Mouse (Mus musculus) left cerebral cortex, postnatal 10 days (tissue): ENCODE data around the gene Ntrk3. TPM values are rescaled to one million over a fixed set of nuclear protein-coding genes. Genes with fewer than 3 reads are reported as not detected.
A peak's percentile ranks its signal among the peaks of the same experiment; 100 is the strongest.

Source experiments
- DNase-seq, 2 experiments: peaks; one replicate each; pipeline ENCODE4 v3.0.0; 2021 to 2022; ENCODE audit warnings: low spot score in 2 of 2, mixed read lengths in 1 of 2; ENCODE audit errors: extremely low spot score in 1 of 2
- intact Hi-C: fragments of 180-260 bp; cut with DNase I; formaldehyde crosslinking; loops from one replicate; pipeline ENCODE4 v1.15.1; 2025
- total RNA-seq, 2 experiments: library from RNA; stranded (reverse); gene quantifications; 2 replicates each; pipeline ENCODE4 v1.2.3; 2021

The Ntrk3 gene
- total RNA-seq, 2 experiments from 2014 or later = 125 to 130 TPM

- no peak for DNase-seq
- intact Hi-C loops = no loop called here
Observed at GRCm38 (mm10) chr7:78724591-78724990, 13.2 kb downstream of the Ntrk3 start.

GRCm38 (mm10) chr7:78722051-78722450, 15.8 kb downstream of the Ntrk3 start:
- DNase-seq = no peak
- intact Hi-C loops = no loop called here

- DNase-seq = no peak
- intact Hi-C loops = no loop called here
Observed at GRCm38 (mm10) chr7:78720989-78721816, 16.6 kb downstream of the Ntrk3 start.

- intact Hi-C loops = no loop called here
- no peak for DNase-seq
Observed at GRCm38 (mm10) chr7:78719795-78720460, 17.9 kb downstream of the Ntrk3 start.

DNA sequence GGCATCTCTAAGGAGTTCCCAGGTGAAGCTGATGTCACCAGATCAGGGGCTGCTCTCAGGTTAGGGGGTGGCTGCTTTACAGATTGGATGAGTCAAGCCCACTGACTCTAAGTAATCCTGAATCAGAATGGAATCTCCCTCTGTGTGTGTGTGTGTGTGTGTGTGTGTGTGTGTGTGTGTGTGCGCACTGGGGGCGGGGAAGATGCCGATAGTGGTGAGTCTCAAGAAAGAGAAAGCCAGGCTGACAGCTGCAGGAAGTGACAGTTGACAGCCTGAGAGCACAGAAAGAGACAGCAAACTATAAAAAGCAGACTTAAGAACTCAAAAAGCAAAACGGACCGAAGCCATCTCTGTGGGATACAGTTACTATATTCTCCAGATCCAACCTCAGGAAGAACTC, 18.7 kb downstream of the Ntrk3 start:
- intact Hi-C loops = no loop called here
- peak; percentile 24 to 27 for DNase-seq

DNA sequence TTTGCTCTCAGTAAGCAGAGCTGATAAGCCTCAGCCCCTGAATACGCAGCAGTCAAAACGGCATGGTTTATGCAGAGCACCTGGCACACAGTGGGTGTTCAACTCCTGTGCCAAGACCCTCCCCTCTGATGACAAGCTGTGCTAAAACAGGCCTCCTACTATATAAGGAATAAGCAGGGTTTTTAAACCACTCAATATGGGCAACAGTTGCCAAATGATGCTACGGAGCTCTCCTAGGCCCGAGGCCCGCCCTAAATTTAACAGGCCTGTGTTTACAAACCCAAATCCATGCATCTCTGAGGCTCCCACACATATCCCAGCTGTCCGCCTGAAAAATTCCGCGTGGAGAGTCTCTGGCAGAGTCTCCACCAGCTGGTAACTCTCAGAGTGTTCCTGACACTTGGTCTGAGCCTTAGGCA, 19.6 kb downstream of the Ntrk3 start:
- intact Hi-C loops = no loop called here
- peak; percentile 39 to 78 for DNase-seq

GRCm38 (mm10) chr7:78707708-78708107, 30.1 kb downstream of the Ntrk3 start:
- DNase-seq = no peak
- intact Hi-C loops = no loop called here

DNA sequence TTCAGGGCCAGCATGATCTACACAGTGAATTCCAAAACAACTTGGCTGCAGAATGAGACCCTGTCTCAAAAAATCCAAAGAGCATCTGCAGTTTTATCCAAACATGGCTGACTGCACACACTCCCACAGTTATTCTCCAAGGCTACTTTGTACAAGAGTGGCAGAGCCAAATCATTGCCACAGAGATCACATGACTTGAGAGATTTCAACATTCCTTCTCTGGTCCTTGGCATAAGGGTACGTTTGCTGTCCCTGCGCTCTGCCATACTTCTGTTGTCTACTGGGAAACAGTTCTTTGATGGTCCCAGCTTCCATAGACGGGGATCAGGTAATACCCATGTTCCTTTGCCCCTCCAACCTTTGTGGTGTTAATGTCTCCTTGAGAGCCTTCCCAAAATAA, 30.7 kb downstream of the Ntrk3 start:
- no peak for DNase-seq
- intact Hi-C loops = no loop called here

DNA sequence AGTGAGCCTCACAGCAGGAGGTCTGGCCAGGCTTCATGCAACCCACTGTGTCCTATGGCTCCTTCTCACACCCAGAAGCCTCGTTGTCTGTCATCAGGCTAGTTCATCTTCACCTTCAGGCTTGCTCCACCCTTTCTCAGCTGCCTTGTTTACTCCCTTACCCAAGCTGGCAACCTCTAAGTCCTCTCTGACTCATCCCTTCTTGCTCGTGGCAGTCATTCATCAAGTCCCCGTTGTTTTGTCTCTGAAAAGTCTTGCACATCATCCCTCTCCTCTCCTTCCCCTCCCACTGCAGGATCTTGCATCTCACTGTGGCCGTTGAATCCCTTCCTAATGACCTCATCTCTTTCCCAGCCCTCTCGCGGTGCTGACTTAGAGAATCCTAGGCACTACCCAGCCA, 35.1 kb downstream of the Ntrk3 start:
- intact Hi-C loops = no loop called here
- DNase-seq = no peak

GRCm38 (mm10) chr7:78695200-78695599, 42.6 kb downstream of the Ntrk3 start:
- no peak for DNase-seq
- intact Hi-C loops = no loop called here

- intact Hi-C loops = no loop called here
- no peak for DNase-seq
Observed at GRCm38 (mm10) chr7:78693148-78693547, 44.7 kb downstream of the Ntrk3 start.

- intact Hi-C loops = no loop called here
- DNase-seq = no peak
Observed at GRCm38 (mm10) chr7:78690956-78691355, 46.9 kb downstream of the Ntrk3 start.

DNA sequence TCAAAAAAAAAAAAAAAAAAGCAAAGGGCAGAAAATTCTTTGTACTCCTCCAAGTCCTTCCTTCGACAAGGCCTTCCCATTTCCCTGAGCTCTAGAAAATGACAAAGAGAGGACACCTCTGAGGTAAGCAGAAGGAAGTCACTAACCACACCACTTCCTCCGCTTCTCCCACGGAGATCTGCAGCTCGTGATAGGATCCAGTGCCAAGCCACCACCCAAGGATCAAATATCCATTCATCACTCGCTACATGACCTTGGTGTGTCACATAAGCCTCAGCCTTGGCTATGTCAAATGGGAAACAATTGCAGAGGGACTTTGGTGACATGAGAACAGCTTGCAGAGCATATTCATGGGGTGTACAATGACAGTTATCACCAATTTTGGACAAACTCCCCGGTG, 52.9 kb downstream of the Ntrk3 start:
- DNase-seq = no peak
- intact Hi-C loops = loop anchor here (10.0 kb wide), 1 partner anchor 60 kb away; no protein-coding TSS in a partner anchor

DNA sequence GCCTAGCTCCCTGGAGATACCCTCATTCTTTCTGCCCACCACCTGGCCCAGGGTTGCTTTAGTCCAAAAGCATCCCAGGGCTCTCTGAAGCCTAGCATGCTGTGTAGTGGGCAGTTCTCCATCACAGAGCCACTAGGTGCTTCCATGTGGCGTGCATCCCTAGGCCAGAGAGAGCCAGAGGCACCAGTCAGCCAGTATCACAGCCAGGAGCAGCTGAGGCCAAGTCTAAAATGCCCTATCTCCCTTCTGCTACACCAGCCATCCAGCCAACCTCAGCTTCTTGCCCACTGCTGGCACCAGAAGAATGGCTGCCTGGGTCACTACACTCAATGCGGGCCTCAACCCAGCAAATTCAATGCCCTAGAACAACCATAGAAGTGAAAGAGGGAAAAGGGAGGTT, 56.9 kb downstream of the Ntrk3 start:
- intact Hi-C loops = loop anchor here (10.0 kb wide), 1 partner anchor 64 kb away; no protein-coding TSS in a partner anchor
- no peak for DNase-seq

DNA sequence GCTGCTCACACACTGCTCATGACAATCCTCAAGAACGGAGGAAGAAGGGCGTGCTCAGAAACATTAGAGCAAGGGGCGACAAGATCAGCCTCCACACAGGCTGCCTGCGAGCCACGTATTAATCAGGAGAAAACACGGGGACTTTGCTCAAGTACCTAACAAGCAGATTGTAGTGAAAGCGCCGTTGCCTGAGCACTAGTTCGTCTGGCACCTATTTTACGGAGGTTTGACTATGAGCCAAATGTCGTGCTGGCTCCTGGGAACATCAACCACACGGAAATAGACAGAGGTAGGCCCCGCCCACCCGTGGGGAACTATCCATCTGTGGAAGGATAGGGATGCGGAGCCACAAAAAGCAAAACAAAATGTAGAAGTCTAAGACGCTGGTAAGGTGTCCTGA, 68.4 kb downstream of the Ntrk3 start:
- intact Hi-C loops = no loop called here
- DNase-seq = no peak

- DNase-seq = no peak
- intact Hi-C loops = no loop called here
Observed at GRCm38 (mm10) chr7:78668916-78669315, 68.9 kb downstream of the Ntrk3 start.

DNA sequence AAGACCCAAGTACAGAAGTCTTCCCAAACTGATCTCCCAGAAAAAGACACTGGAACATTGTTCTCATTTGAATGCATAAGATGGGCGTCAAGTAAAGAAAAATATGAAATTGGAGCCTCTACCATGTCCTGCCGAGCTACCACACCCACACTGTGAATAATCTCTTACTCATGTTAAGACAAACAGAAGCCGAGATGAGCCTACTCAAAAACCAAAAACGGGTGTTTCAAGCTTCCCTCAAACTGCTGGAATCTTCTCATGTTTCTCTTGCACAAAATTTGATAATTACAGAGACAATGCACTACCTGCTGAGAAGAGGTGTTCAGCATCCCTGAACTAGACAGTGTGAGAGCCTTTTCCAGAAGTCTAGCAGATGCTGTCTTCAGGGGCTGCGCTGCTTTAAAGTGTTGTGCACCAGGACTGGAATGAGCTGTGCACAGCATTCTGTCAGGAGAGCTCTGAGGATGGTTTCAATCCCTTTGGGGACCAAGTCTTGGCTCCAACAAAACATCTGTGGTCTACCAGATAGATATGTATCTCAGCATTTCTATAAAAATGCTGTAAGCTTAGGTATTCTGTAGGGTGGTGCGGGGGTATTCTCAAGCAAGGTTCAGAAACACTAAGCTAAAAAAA, 69.7 kb downstream of the Ntrk3 start:
- intact Hi-C loops = no loop called here

DNA sequence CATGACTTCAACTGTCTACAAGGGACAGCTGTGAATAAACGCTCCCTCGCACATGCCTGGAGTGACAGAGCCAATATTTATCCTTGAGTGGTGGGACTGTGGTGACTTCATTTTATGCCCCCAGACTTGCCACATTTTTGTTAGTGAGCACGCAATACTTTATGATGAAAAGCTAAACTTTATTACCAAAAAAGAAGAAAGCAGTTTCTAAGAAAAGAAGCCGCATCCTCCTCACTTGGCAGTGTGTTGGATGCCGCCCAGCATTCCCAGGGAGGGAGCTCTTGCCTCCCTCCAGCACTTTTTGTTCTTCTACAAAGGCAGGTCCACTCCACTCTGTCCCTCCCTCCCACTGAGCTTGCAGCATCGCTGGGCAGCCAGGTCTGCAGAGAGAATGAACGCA, 77.0 kb downstream of the Ntrk3 start:
- intact Hi-C loops = no loop called here
- peak; percentile 23 to 46 for DNase-seq

More for the DNA sequence above, 69.7 kb downstream of the Ntrk3 start:
- DNase-seq = no peak

DNA sequence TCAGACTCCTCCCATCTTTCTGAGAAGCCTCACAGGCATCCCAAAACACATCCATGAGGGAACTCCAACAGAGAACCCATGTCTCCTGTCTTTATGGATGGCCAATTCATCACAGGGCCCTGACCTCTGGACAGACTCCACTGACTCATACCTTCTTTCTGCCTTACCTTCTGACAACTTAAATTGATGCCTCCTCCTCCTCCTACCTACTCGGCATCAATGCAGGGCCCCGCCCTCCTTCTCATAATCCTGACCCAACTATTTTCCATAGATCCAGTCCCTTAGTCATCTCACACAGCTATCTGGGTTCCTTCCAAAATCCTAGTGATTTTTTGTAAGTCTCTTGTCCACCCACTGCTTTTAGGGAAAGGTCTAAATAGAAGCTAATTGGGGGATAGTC, 78.0 kb downstream of the Ntrk3 start:
- no peak for DNase-seq
- intact Hi-C loops = no loop called here

GRCm38 (mm10) chr7:78658026-78658425, 79.8 kb downstream of the Ntrk3 start:
- DNase-seq = peak in 1 of 2 experiments; percentile 7
- intact Hi-C loops = no loop called here
